25 mouse cellular contexts compared by ENCODE assay signal in genomic region chr14:16146811-16147210, GRCm38 (mm10).
DNase-seq lines count a peak whose midpoint lies in the region; ATAC-seq and TF ChIP-seq lines count a peak whose summit lies in the region.
"Had no signal": no experiment of that assay in that cellular context is flagged by ENCODE, and none has a peak within 500 bp of the region (broad histone marks: within the 10 kb centered on the region; RNA-seq: fewer than 3 reads in every experiment).

No protein-coding gene starts in this region.

- H3K4me3 ChIP-seq in ES-Bruce4 (ENCODE audit: low read depth, low read length) (no peak overlapping the region), ES-E14 (ENCODE audit: insufficient read depth in 1 of 2, low read depth in 1 of 2, low read length in 2 of 2, poor library complexity in 1 of 2, severe bottlenecking in 1 of 2) (no peak overlapping the region)
- H3K4me3 ChIP-seq in midbrain, embryonic 14.5 days (replicated peaks; ENCODE audit: low read depth, low read length) = no peak overlapping the region
- H3K4me3 ChIP-seq: embryonic facial prominence, embryonic 13.5 days; embryonic facial prominence, embryonic 15.5 days; erythroblast, embryonic 14.5 days; forebrain, embryonic 10.5 days; forebrain, embryonic 12.5 days had no signal

- no peak for TF ChIP-seq CTCF in ES-Bruce4 (IDR thresholded peaks at IDR 0.05; ENCODE audit: low read depth, low read length)

- H3K4me2 ChIP-seq in midbrain, embryonic 14.5 days (ENCODE audit: low read length) = no peak overlapping the region
- H3K4me2 ChIP-seq: embryonic facial prominence, embryonic 13.5 days; embryonic facial prominence, embryonic 15.5 days; forebrain, embryonic 12.5 days had no signal

- H3K9me3 ChIP-seq in ES-Bruce4 (replicated peaks; ENCODE audit: control insufficient read depth, insufficient read depth, low read length, poor library complexity, severe bottlenecking) = 0 out of 2 replicates have a peak, but pooled peaks cover 3% of the 10 kb centered on the region
- no peaks in the 10 kb centered on the region for H3K9me3 ChIP-seq in ES-E14 (ENCODE audit: control insufficient read depth, insufficient read depth, low read depth, low read length)
- H3K9me3 ChIP-seq in midbrain, embryonic 14.5 days (ENCODE audit: control insufficient read depth, low read length) = no peaks in the 10 kb centered on the region
- H3K9me3 ChIP-seq: embryonic facial prominence, embryonic 13.5 days; embryonic facial prominence, embryonic 15.5 days; forebrain, embryonic 10.5 days; forebrain, embryonic 12.5 days had no signal

- TF ChIP-seq POLR2A in ES-Bruce4 (IDR thresholded peaks at IDR 0.05; ENCODE audit: insufficient read depth, low read length) = no peak

- DNase-seq in ES-E14 (ENCODE audit: low read depth, low spot score) (peak; percentile 19), ZHBTc4 (ENCODE audit: low read depth, low spot score) (peak; percentile 74)
- DNase-seq in spleen, postnatal 10 days (ENCODE audit: low spot score in 2 of 2) = no peak
- no peak for DNase-seq in midbrain, embryonic 14.5 days
- DNase-seq: adrenal gland, adult 2 months; adrenal gland, postnatal 10 days; adrenal gland, postnatal 25 days; B cell, adult 2 months; cerebellum, adult 11 months; cerebellum, adult 18-20 months; cerebellum, adult 8-10 months; cerebellum, adult 9-11 months; cerebellum, postnatal 14 days; cerebellum, postnatal 36 days; embryo, embryonic 11 days had no signal

- H3K27ac ChIP-seq in ES-Bruce4 (ENCODE audit: insufficient read depth, low read length) (peak overlapping the region; percentile 44; the same call in 1 of the 2 replicates), ES-E14 (ENCODE audit: insufficient read depth, low read depth, low read length, poor library complexity, severe bottlenecking) (no peak overlapping the region)
- H3K27ac ChIP-seq in midbrain, embryonic 14.5 days (replicated peaks; ENCODE audit: low read depth, low read length) = no peak overlapping the region
- H3K27ac ChIP-seq: embryonic facial prominence, embryonic 13.5 days; embryonic facial prominence, embryonic 15.5 days; forebrain, embryonic 10.5 days; forebrain, embryonic 12.5 days had no signal

- ATAC-seq in midbrain, embryonic 14.5 days (ENCODE audit: low FRiP score, low TSS enrichment) = no peak
- ATAC-seq: CD4-positive, CD25-positive, alpha-beta regulatory T cell, adult 4 months; forebrain, embryonic 14.5 days; forebrain, embryonic 16.5 days had no signal

- 41% methylated on average over 4 of the region's 4 CpGs for WGBS in midbrain, embryonic 14.5 days

- H3K27me3 ChIP-seq in ES-Bruce4 (ENCODE audit: control insufficient read depth, insufficient read depth, low read length, poor library complexity, severe bottlenecking) = no peaks in the 10 kb centered on the region
- H3K27me3 ChIP-seq in midbrain, embryonic 14.5 days (ENCODE audit: control insufficient read depth, insufficient read depth, low read length) = no peaks in the 10 kb centered on the region
- H3K27me3 ChIP-seq: CH12.LX; embryonic facial prominence, embryonic 13.5 days; embryonic facial prominence, embryonic 15.5 days; forebrain, embryonic 12.5 days had no signal

- in situ Hi-C loops in ES-E14 (cut with MboI; ENCODE audit: low sequenced_read_pairs in 2 of 2, unreplicated experiment in 2 of 2) = no loop called here

- H3K9ac ChIP-seq in ES-Bruce4 (ENCODE audit: low read depth, poor library complexity, severe bottlenecking) (no peak overlapping the region), ES-E14 (ENCODE audit: insufficient read depth, low read depth, low read length, poor library complexity, severe bottlenecking) (no peak overlapping the region)
- no peak overlapping the region for H3K9ac ChIP-seq in midbrain, embryonic 14.5 days (replicated peaks; ENCODE audit: low read length)
- H3K9ac ChIP-seq: embryonic facial prominence, embryonic 13.5 days; embryonic facial prominence, embryonic 15.5 days; forebrain, embryonic 12.5 days had no signal

- no peaks in the 10 kb centered on the region for H3K36me3 ChIP-seq in ES-Bruce4 (ENCODE audit: control insufficient read depth, insufficient read depth, low read length, poor library complexity, severe bottlenecking)
- H3K36me3 ChIP-seq in ES-E14 (ENCODE audit: control insufficient read depth, insufficient read depth, low read length, poor library complexity, severe bottlenecking) = peaks cover 3% of the 10 kb centered on the region; the same call in 1 of the 2 replicates
- no peaks in the 10 kb centered on the region for H3K36me3 ChIP-seq in midbrain, embryonic 14.5 days (ENCODE audit: control insufficient read depth, insufficient read depth, low read length)
- H3K36me3 ChIP-seq: embryonic facial prominence, embryonic 13.5 days; embryonic facial prominence, embryonic 15.5 days; forebrain, embryonic 10.5 days; forebrain, embryonic 12.5 days had no signal

- TF ChIP-seq EP300 in ES-Bruce4 (IDR thresholded peaks at IDR 0.05; ENCODE audit: insufficient read depth, low read depth, low read length) = peak; percentile 92

- H3K4me1 ChIP-seq in ES-Bruce4 (ENCODE audit: control insufficient read depth, insufficient read depth, low read length) (peaks cover 2% of the 10 kb centered on the region), ES-E14 (ENCODE audit: control insufficient read depth in 2 of 2, insufficient read depth in 2 of 2, low read length in 2 of 2, poor library complexity in 1 of 2) (no peaks in the 10 kb centered on the region)
- H3K4me1 ChIP-seq in midbrain, embryonic 14.5 days (ENCODE audit: control insufficient read depth, insufficient read depth, low read length) = no peaks in the 10 kb centered on the region
- H3K4me1 ChIP-seq: embryonic facial prominence, embryonic 13.5 days; embryonic facial prominence, embryonic 15.5 days; forebrain, embryonic 10.5 days; forebrain, embryonic 12.5 days had no signal

TF ChIP-seq in ES-E14, 5 proteins besides CTCF, POLR2A, EP300 and RAD21:
- TF ChIP-seq ZNF384 (IDR thresholded peaks at IDR 0.05; ENCODE audit: low read depth, low read length) (no peak), MAFK (IDR thresholded peaks at IDR 0.05; ENCODE audit: insufficient read depth, low read depth, low read length) (no peak), ZC3H11A (IDR thresholded peaks at IDR 0.05; ENCODE audit: borderline replicate concordance, low read depth, low read length) (no peak), HCFC1 (IDR thresholded peaks at IDR 0.05; ENCODE audit: borderline replicate concordance, insufficient read depth, low read length) (no peak), CHD2 (IDR thresholded peaks at IDR 0.05; ENCODE audit: low read depth, low read length) (no peak)

Comparison
In these comparisons a context has a peak if more than half of its experiments do, and no peak if none do; other contexts are left out.
1. DNase-seq: peak in ES-E14 (single experiment) and ZHBTc4 (single experiment); none in spleen, postnatal 10 days (0 of 2) and midbrain, embryonic 14.5 days (single experiment).